Mouse (Mus musculus): Measurements from ENCODE around the gene Taco1.

Gene Taco1

GRCm38 (mm10) chr11:106065923-106066571 lies at the start of gene Taco1:
Taco1 (plus strand) TSS chr11:106066061.
- peak; percentile 90 for DNase-seq

DNA sequence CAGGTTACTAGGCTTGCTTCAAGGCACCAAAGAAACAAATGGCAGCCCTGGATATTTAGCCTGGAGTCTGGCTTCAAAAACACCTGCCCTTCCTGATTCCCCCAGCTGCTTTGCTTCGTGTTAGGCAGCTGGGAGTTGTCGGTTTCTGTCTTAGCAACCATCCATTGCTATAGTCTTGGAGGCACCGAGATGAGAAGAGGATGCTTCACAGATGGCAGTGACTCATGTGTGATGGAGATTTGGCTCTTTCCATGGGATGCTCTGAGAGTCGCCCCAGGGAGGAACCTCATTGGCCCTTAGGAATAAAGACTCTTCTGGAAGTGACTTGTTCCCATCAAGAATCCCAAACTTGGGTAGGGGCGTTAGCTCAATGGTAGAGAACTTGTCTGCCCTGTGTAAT lies 49.4 kb upstream of the Taco1 start:
- DNase-seq = no peak

DNA sequence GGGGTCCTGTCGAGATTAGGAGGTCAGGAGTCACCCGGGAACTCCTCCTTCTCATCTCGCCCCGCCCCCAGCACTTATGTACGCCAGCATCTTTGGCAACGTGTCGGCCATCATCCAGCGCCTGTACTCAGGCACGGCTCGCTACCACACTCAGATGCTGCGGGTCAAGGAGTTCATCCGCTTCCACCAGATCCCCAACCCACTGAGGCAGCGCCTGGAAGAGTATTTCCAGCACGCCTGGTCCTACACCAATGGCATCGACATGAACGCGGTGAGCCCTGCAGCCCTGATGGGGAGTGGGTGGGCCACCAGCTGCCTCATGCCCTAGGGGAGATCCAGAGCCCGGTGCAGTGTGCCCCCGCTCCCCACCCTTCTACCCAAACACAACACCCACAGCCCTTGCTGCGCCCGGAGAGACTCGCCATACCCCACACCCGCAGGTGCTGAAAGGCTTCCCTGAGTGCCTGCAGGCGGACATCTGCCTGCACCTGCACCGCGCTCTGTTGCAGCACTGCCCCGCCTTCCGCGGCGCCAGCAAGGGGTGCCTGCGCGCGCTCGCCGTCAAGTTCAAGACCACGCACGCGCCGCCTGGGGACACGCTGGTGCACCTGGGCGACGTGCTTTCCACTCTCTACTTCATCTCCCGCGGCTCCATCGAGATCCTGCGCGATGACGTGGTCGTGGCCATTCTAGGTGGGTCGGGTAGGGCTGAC lies 45.7 kb upstream of the Taco1 start:
- DNase-seq = no peak

GRCm38 (mm10) chr11:106025774-106026173 lies 40.1 kb upstream of the Taco1 start:
- DNase-seq = no peak

DNA sequence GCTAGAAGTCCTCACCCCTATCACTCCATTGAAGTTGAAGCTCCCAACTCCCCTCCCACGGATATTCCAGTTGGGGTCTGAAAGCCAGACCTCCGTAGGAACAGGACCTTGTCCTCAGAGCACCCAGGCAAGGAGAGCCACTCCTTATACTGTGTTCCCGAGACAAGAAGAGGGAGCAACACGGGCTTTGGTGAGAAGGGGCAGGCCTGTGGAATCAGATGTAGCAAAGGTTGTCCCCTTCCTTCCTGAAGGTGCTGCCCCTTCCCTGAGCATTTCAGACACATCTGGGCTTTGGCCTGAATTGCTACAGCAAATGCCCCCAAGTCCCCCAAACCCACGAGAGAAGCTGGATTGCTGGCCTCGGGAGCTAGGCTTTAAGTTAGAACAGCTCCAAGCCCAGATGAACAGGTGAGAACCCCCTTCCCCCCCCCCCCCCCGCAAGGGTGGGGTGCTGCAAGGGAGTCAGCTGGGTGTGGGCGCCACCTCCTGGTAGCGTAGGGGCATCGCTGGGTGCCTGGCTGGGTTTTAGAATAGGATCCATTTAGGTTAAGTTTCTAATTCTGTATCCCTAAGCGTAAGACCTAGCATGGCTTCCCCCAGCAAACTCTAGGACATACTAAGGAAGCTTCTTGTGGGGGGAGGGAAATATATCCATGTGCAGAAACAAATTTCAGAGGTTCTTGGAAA lies 39.3 kb upstream of the Taco1 start:
- peak; percentile 54 for DNase-seq

GRCm38 (mm10) chr11:106027607-106028006 lies 38.3 kb upstream of the Taco1 start:
- DNase-seq = no peak

DNA sequence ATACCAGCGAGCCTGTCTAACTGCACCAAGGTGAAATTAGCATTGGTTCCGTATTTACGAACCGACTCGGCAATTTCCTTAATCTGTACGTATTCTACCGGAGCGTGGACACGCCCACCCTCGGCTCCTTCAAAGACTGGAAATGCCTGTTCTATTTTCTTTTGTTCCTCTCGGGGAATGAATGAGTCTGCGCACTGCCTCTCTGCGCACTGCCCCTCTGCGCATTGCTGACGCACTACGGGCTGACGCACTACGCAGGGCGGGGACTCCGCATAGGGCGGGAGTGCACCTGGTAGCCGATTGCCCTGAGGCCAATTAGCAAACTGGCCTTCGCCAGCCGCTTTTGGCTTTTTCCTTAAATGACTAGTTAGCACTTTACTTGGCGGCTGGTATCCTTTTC lies 33.8 kb upstream of the Taco1 start:
- peak; percentile 36 for DNase-seq

DNA sequence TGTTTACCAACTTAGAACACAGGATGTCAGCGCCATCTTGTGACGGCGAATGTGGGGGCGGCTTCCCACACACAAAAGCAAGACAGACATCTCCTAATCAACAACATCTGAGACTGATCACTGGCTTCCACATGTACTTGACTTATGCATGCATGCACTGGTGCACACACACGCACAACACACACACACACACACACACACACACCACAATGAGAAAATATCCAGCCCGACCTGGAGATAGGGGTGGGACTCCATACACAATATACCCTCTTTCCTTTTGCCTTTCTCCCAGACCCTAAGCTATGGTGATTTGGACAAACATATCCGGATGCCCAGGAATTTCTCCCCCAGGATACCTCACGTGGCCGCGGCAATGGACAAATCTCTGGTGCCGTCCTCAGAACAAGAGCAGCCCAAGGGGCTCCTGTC lies 32.4 kb upstream of the Taco1 start:
- peak; percentile 54 for DNase-seq

GRCm38 (mm10) chr11:106034986-106035385 lies 30.9 kb upstream of the Taco1 start:
- DNase-seq = no peak

DNA sequence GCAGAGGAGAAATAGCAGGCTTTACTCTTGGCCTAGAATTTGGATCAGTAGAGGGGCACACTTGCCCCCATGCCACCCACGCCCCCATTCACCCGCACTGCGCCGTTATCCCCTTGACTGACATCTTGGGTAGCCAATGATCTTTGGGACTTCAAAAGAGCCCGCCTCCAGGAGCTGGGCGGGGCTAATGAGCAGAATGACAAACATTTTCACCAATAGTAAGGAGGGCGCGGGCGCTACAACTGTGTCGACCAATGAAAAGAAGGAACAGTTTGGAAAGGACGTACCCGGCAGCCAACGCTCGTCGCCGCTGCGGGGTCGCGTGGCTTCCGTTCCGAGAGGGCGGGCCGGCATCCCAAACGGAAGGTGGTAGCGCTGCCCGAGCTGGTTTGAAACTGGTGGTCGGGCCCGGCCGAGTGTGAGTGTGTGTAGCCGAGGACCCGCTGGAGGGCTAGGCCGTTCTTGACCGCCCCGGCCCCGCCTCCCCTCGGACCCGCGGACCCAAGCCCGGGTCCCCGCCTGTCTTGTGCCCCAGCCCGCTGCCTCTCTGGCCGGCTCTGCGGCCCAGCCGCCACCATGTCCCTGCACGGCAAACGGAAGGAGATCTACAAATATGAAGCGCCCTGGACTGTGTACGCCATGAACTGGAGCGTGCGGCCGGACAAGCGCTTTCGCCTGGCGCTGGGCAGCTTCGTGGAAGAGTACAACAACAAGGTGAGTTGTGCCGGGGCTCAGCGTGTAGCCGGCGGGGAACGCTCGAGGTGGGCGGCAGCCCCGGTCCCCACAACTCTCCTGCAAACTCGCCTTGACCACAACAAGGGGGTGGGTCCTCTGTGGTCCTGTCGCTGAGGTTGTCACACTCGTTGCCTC lies 29.1 kb upstream of the Taco1 start, which contains the start of gene Dcaf7:
Gene Dcaf7 (plus strand): TSS at position 325 of the 870 bp plus-strand sequence.
- DNase-seq = peak; percentile 97

GRCm38 (mm10) chr11:106037418-106037751 lies 28.5 kb upstream of the Taco1 start:
- DNase-seq = peak; percentile 79

- no peak for DNase-seq
Measured at GRCm38 (mm10) chr11:106044349-106044748, 21.5 kb upstream of the Taco1 start.

DNA sequence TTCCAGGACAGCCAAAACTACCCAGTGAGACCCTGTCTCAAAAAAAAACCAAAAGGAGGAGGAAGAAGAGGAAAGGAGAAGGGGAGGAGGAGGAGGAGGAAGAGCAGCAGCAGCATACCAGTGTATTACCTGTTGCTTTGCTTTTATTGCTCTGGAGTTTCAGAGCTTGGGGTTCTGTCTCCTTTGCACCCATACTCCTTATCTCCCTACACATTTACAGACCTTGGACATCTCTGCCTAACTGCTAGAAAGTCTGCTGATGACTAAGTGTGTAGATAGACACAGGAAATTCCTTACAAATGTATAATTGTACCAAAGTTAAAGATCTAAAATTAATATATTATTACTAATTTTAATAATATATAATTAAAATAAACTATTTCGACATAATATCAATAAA lies 20.6 kb upstream of the Taco1 start:
- no peak for DNase-seq

DNA sequence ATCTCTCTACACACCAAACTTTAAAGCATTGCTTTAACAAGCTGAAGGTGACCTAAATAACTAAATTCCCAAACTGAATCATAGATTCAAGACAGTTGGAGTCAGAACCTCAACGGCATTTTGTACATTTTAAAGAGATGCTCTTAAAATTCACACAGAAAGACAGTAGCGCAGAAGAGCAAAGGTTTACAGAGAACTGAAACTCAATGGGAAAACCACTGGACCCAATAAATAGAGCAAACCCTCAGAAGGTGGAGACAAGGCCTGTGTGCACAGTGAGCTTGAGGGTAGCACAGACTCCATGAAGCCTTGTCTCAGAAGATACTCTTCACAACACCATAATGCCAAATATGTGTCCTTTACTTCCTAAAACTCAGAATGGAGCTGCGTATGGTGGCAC lies 20.1 kb upstream of the Taco1 start:
- no peak for DNase-seq

DNA sequence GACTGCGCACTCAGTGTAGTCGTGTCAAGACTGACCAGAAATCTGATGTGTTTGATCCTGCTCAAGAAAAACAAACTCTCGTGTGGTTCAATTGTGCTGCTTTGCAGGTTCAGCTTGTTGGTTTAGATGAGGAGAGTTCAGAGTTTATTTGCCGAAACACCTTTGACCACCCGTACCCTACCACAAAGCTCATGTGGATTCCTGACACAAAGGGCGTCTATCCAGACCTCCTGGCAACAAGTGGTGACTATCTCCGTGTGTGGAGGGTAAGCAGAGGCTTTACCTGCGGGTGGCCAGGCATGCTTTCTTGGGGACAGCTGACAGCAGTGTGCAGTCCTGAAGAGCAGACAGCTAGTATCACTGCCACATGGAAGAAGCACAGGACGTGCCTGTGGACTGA lies 19.3 kb upstream of the Taco1 start:
- DNase-seq = no peak

GRCm38 (mm10) chr11:106053921-106054320 lies 11.9 kb upstream of the Taco1 start:
- DNase-seq = no peak

- no peak for DNase-seq
Measured at GRCm38 (mm10) chr11:106054600-106054999, 11.3 kb upstream of the Taco1 start.

DNA sequence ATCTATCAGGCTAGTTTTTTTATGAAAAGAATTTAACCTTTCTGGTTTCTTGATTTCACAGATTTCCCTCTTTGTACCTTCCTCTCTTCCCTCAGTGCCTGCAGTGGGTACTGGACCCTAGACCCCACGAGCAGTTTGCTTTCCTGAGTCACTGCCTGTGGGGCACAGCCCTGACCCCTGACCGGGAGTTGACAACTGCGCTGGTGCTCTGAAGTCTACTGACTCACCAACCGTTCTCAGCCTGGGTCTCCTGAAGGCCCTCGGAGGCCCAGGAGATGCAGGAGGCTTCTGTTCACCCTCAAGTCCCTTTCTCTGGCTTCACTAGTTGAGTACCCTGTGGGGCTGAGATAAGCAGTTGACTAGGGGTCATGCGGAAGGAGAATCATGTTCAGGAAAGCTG lies 10.5 kb upstream of the Taco1 start:
- no peak for DNase-seq

DNA sequence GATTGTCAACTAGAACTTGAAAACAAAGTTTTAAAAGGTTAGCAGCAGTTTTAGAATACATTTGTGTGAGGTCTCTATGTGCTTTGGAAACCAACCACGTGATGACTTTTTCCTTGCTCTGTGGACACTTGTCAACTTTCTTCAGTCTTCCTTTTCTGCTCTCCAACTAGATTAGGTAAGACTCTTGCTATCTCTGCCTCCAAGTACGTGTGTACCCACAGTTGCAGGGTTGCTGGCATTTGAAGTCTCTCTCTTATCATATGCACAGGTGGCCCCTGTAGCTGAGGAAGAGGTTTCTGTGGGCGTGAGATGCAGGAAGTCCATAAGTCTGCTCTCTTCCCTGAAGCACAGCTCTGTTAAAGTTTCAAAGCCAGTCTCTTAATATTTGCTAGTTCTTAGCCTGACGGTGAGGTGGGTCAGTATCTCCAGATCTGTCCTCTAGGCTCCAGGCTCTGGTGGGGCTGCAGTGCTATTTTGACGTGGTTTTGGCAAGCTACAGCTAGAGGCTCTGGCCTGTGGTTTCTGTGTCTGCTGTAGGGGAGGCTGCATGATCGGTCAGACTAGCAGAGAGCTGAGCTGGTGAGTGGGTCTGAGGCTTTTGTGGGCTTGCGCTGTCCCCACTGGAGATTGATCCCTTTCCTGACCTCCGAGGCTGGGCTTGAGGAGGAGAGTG lies 8.9 kb upstream of the Taco1 start:
- no peak for DNase-seq

DNA sequence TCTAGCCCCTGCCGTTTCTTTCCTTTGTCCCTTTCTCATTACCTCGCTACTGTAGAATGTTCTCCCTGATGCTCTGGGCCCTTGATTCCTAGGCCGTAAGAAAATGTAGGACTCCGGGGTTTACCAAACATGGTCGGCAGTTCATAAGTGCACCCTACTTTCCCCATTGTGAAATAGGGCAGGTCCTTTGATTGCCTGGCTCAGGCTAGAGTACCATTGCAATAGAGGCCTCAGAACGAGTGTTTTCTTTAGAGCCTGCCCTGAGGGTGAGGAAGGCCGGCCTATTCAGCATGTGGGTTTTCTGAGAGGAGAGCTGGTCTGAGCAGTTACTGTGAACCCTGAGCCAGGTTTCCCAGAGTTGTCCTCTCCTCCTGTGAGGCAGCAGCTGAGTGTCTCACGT lies 7.8 kb upstream of the Taco1 start:
- DNase-seq = no peak

GRCm38 (mm10) chr11:106060549-106060948 lies 5.3 kb upstream of the Taco1 start:
- DNase-seq = no peak

DNA sequence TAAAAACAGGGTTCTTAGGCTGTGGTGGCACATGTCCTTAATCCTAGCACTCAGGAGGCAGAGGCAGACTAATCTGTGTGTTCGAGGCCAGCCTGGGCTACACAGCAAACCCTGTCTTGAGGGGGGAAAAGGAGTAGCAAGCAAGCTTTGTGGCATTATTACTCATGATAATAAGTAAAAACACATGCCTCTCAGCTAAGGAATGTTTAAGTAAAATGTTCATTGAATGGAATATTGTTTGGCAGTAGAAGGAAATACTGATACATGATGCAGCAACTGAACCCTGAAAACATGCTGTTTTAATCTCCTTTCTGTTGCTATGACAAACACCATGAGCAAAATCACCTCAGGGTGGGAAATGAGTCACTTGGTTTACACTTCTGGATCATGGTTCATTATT lies 4.5 kb upstream of the Taco1 start:
- DNase-seq = no peak

GRCm38 (mm10) chr11:106063756-106064155 lies 2.1 kb upstream of the Taco1 start:
- no peak for DNase-seq
